Mouse (Mus musculus) limb, embryonic 13.5 days (tissue): ENCODE results near the gene Gbx1. TPM values are rescaled to one million over a fixed set of nuclear protein-coding genes. Genes with fewer than 3 reads are reported as not detected.

Experiments used
- ATAC-seq: fragments of 200-750 bp; cut with Nextera tagmentation; 2 replicates; pipeline ENCODE4 v1.8.0; 2017; ENCODE audit warnings: low read depth, moderate number of reproducible peaks, moderate TSS enrichment; ENCODE audit not compliant: low FRiP score
- H3K27ac ChIP-seq: fragments of 300-500 bp; sonication (generic); 2 replicates; pipeline ENCODE4 v1.5.1; 2015; ENCODE audit warnings: inconsistent platforms, mild to moderate bottlenecking, moderate library complexity
- H3K27me3 ChIP-seq: fragments of 300-500 bp; sonication (generic); 2 replicates; pipeline ENCODE4 v1.6.1; 2015; ENCODE audit warnings: mild to moderate bottlenecking, inconsistent platforms
- H3K36me3 ChIP-seq: fragments of 300-500 bp; sonication (generic); 2 replicates; pipeline ENCODE4 v1.6.1; 2015; ENCODE audit warnings: inconsistent platforms, mild to moderate bottlenecking, moderate library complexity
- H3K4me1 ChIP-seq: fragments of 300-500 bp; sonication (generic); 2 replicates; pipeline ENCODE4 v1.6.1; 2015; ENCODE audit warnings: inconsistent platforms
- H3K4me2 ChIP-seq: fragments of 300-500 bp; sonication (generic); replicated peaks from 2 replicates; pipeline ENCODE4 v1.6.1; 2015; ENCODE audit warnings: inconsistent platforms, mild to moderate bottlenecking, moderate library complexity
- H3K4me3 ChIP-seq: fragments of 300-500 bp; sonication (generic); 2 replicates; pipeline ENCODE4 v1.5.1; 2015; ENCODE audit warnings: moderate library complexity, mild to moderate bottlenecking, inconsistent platforms
- H3K9ac ChIP-seq: fragments of 300-500 bp; sonication (generic); 2 replicates; pipeline ENCODE4 v1.6.1; 2015; ENCODE audit warnings: mild to moderate bottlenecking, inconsistent platforms
- H3K9me3 ChIP-seq: fragments of 300-500 bp; sonication (generic); 2 replicates; pipeline ENCODE4 v1.6.1; 2016; ENCODE audit warnings: inconsistent platforms
- WGBS: fragments of 180-500 bp; shearing (Covaris S2); methylation state at CpG from one replicate; pipeline ENCODE4 v1.1.7; 2015; 5-methylcytosine and 5-hydroxymethylcytosine counted together
- polyA plus RNA-seq: library from polyadenylated mRNA; unstranded; fragments of >200 nt; fragmentation: Nextera tagmentation; extraction: Ambion mirVana; gene quantifications from 2 replicates; pipeline ENCODE4 v1.2.1, GENCODE M21; 2015

Gene Gbx1
- polyA plus RNA-seq, 1 experiment from 2014 or later: not detected

DNA sequence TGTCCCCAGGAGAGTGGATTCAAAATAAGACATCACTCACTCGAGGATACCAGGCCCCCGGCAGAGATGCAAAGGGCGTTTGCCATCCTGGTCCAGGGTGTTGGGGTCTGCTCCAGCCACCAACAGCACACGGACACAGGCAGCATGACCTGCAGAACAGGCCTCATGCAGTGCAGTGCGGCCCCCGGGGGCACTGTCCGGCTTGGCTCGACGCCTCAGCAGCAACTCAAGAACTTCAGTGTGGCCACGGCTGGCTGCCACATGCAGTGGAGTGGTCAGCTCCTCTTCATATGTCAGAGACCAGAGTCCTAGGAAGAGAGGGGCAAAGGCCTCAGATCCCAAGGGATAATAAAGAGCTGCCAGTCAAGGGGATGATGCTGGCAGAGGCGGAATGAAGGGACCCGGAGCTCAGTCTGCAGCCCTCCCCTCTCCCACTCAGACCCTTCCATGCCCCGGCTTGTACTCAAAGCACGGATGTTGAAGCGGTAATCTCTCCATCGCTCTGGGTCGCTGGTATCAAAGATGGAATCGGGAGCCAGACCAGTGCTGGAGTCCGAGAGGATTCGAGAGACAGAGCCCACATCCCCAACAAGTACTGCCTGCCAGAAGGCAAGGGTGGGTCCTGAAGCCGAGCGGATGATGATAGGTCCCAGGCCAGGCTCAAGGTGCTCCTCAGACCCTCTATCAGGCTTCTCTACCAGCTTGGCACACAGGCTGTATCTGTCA, 12.7 kb upstream of the Gbx1 start:
- H3K27ac ChIP-seq: no peak overlapping the region
- peak overlapping the region; percentile 55; the same call in 1 of the 2 replicates for H3K4me2 ChIP-seq
- no peaks in the 10 kb centered on the region for H3K9me3 ChIP-seq
- no peak overlapping the region for H3K4me3 ChIP-seq
- H3K4me1 ChIP-seq: peaks cover 28% of the 10 kb centered on the region
- no peaks in the 10 kb centered on the region for H3K36me3 ChIP-seq
- no peak for ATAC-seq
- peak overlapping the region; percentile 31; the same call in 1 of the 2 replicates for H3K9ac ChIP-seq
- WGBS: 75% methylated on average over 22 of the region's 22 CpGs
- peaks cover 21% of the 10 kb centered on the region; the same call in 1 of the 2 replicates for H3K27me3 ChIP-seq

- Histone ChIP-seq H3K27ac (no peak overlapping the region), H3K4me1 (peaks cover 28% of the 10 kb centered on the region), H3K9me3 (no peaks in the 10 kb centered on the region), H3K9ac (no peak overlapping the region), H3K4me3 (no peak overlapping the region), H3K36me3 (no peaks in the 10 kb centered on the region), H3K4me2 (no peak overlapping the region), H3K27me3 (peaks cover 34% of the 10 kb centered on the region)
- WGBS: 61% methylated on average over 16 of the region's 16 CpGs
- peak; percentile 38; the same call in 1 of the 2 replicates for ATAC-seq
These were observed 10.6 kb upstream of the Gbx1 start for GRCm38 (mm10) chr5:24537618-24538017.

GRCm38 (mm10) chr5:24536511-24536910, 9.5 kb upstream of the Gbx1 start:
- Histone ChIP-seq H3K4me2 (no peak overlapping the region), H3K36me3 (no peaks in the 10 kb centered on the region), H3K9ac (no peak overlapping the region), H3K27ac (no peak overlapping the region), H3K27me3 (peaks cover 45% of the 10 kb centered on the region), H3K9me3 (no peaks in the 10 kb centered on the region), H3K4me3 (no peak overlapping the region), H3K4me1 (peaks cover 26% of the 10 kb centered on the region)
- no peak for ATAC-seq
- 63% methylated on average over 5 of the region's 5 CpGs for WGBS

GRCm38 (mm10) chr5:24535731-24536130, 8.7 kb upstream of the Gbx1 start:
- H3K4me2 ChIP-seq: no peak overlapping the region
- no peak overlapping the region for H3K27ac ChIP-seq
- no peak overlapping the region for H3K4me3 ChIP-seq
- ATAC-seq: no peak
- no peaks in the 10 kb centered on the region for H3K36me3 ChIP-seq
- H3K9ac ChIP-seq: no peak overlapping the region
- 83% methylated on average over 3 of the region's 3 CpGs for WGBS
- H3K4me1 ChIP-seq: peaks cover 18% of the 10 kb centered on the region
- peaks cover 53% of the 10 kb centered on the region for H3K27me3 ChIP-seq
- H3K9me3 ChIP-seq: no peaks in the 10 kb centered on the region

DNA sequence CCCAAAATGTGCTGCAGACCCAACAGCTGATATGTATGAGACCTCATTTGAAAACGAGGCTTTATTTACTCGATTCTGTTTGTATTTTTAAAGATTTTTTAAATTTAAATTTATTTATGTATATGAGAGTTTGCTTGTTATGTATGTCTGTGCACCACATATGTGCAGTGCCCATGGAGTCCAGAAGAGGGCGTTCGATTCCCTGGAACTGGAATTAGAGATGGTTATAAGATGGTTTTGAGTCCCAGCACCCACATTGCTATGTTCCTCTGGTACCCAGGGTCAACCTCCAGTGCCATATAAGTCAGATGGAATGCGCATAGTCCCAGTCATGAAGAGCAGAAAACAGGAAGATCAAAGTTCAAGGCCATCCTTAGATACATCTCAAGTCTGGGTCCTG, 7.3 kb upstream of the Gbx1 start:
- 54% methylated on average over 5 of the region's 5 CpGs for WGBS
- ATAC-seq: no peak
- H3K27me3 ChIP-seq: peaks cover 66% of the 10 kb centered on the region

DNA sequence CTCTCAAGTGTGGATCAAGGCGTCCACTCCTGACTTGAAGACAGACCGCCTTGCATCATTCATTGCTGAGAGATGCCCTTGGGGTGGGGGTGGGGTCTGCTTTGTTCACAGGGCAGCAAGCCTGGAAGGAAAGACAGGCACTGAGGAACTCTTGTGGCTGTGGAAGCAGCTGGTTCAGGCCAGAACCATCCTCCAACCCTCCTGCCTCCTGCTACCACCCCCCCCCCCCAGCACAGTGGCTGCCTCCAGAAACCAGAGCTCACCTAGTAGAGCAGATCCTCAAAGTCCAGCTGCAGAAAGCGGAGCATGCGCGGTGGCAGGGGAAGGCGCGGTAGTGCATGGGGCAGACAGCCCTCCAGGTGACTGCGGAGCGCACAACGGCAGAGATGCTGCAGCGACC, 6.4 kb upstream of the Gbx1 start:
- no peaks in the 10 kb centered on the region for H3K36me3 ChIP-seq
- 50% methylated on average over 11 of the region's 11 CpGs for WGBS
- no peak overlapping the region for H3K4me3 ChIP-seq
- H3K4me1 ChIP-seq: no peaks in the 10 kb centered on the region
- no peak for ATAC-seq
- H3K4me2 ChIP-seq: no peak overlapping the region
- no peak overlapping the region for H3K9ac ChIP-seq
- no peaks in the 10 kb centered on the region for H3K9me3 ChIP-seq
- peaks cover 75% of the 10 kb centered on the region for H3K27me3 ChIP-seq
- H3K27ac ChIP-seq: no peak overlapping the region

More for the DNA sequence above, 7.3 kb upstream of the Gbx1 start:
- no peaks in the 10 kb centered on the region for H3K9me3 ChIP-seq
- H3K4me2 ChIP-seq: no peak overlapping the region
- no peaks in the 10 kb centered on the region for H3K36me3 ChIP-seq
- no peak overlapping the region for H3K9ac ChIP-seq
- peaks cover 5% of the 10 kb centered on the region; the same call in 1 of the 2 replicates for H3K4me1 ChIP-seq
- no peak overlapping the region for H3K4me3 ChIP-seq
- no peak overlapping the region for H3K27ac ChIP-seq

DNA sequence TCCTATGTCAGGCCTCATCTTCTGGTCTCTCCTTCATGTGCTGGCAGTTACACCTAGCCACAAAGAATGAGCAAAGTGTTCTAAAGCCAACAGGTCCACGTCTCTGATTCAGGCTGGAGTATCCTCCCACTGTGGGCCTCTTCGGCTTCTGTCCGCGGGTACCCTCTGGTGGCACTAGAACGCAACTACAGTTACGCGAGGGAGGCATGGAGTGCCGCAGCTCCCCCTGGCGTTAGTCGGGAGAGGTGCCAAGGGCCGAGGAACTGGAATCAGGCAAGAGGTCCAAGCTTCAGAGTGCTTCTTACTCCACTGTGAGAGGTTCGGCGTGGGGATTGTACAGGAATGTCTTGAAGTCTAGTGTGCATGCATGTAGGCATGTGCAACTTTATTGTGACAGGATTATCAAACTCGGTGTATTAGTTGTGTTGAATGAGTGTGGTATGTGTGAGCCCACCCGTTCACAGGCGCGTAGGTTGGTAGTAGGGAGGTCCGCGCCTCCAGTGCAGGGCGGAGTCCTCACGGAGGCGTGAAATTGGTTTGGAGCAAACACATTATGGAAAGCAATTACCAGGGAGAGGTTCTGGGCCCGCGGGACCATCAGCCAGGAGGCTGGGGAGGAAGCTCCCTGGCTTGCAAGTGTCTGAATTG, 3.2 kb upstream of the Gbx1 start:
- Histone ChIP-seq H3K27me3 (peaks cover 87% of the 10 kb centered on the region), H3K36me3 (no peaks in the 10 kb centered on the region), H3K4me1 (peaks cover 10% of the 10 kb centered on the region), H3K4me2 (no peak overlapping the region), H3K4me3 (no peak overlapping the region), H3K9me3 (no peaks in the 10 kb centered on the region), H3K9ac (no peak overlapping the region), H3K27ac (no peak overlapping the region)
- 11% methylated on average over 24 of the region's 24 CpGs for WGBS
- ATAC-seq: peak; percentile 52; the same call in 1 of the 2 replicates

DNA sequence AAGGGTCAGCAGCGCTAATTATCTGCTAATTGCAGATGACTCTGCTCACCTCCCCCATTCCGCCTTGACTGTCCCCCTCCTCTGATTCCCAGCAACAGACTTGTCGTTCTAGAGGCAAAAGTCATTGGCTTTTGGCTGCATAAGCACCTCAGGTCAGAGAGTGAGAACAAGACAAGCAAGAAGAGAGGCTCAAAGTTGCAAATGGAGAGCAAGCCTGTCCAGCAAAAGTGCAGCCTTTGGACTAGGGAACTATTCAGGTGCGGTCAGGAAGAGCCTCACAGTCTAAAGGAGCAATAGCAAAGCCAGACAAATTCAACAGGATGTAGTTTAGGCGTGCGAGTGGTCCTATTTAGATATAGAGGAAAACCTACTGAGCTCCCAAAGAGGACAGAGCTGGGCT, 778 bp upstream of the Gbx1 start:
- Histone ChIP-seq H3K9me3 (no peaks in the 10 kb centered on the region), H3K36me3 (no peaks in the 10 kb centered on the region), H3K9ac (no peak overlapping the region), H3K4me1 (peaks cover 10% of the 10 kb centered on the region), H3K4me3 (no peak overlapping the region), H3K4me2 (no peak overlapping the region), H3K27me3 (peaks cover 98% of the 10 kb centered on the region), H3K27ac (no peak overlapping the region)
- WGBS: 14% methylated on average over 6 of the region's 6 CpGs
- no peak for ATAC-seq

DNA sequence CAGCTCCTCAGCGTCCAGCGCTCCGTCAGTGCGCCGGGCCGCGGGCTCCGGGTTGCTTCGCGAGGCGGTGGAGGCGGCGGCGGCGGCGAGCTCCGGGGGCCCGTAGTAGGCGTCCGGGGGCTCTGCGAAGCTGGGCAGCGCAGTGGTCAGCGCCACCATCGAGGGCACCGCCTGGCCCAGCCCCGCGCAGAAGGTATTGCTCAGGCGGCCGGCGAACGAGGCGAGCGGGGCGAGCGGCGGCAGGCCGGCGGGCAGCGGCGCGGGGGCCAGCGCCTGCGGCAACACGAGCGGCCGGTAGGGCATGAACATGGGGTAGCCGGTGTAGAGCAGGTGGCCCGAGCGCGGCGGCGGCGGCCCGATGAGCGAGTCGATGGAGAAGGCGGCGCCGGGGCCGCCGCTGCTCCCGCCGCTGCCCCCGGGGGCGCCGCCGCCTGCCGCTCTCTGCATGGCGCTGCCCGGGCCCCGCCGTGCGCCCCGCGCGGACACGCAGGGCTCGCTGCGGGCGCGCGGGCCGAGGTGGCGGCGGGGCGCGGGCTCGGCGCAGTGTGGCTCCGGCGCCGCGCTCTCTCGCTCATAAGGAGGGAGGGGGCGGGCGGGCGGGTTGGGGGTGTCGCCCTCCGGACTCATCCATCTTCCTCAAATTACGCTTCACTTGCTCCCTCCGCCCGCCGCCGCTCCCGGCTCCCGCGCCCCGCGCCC, 663 bp downstream of the Gbx1 start:
- no peak overlapping the region for H3K27ac ChIP-seq
- H3K4me1 ChIP-seq: peaks cover 10% of the 10 kb centered on the region
- peak overlapping the region; percentile 74 for H3K4me2 ChIP-seq
- peak overlapping the region; percentile 44 for H3K4me3 ChIP-seq
- no peaks in the 10 kb centered on the region for H3K36me3 ChIP-seq
- peak overlapping the region; percentile 39; the same call in 1 of the 2 replicates for H3K9ac ChIP-seq
- H3K9me3 ChIP-seq: no peaks in the 10 kb centered on the region
- 0 out of 2 replicates have a peak, but pooled peaks have one; percentile 14 for ATAC-seq
- under 1% methylated on average over 69 of the region's 109 CpGs for WGBS
- H3K27me3 ChIP-seq: peaks cover 98% of the 10 kb centered on the region

DNA sequence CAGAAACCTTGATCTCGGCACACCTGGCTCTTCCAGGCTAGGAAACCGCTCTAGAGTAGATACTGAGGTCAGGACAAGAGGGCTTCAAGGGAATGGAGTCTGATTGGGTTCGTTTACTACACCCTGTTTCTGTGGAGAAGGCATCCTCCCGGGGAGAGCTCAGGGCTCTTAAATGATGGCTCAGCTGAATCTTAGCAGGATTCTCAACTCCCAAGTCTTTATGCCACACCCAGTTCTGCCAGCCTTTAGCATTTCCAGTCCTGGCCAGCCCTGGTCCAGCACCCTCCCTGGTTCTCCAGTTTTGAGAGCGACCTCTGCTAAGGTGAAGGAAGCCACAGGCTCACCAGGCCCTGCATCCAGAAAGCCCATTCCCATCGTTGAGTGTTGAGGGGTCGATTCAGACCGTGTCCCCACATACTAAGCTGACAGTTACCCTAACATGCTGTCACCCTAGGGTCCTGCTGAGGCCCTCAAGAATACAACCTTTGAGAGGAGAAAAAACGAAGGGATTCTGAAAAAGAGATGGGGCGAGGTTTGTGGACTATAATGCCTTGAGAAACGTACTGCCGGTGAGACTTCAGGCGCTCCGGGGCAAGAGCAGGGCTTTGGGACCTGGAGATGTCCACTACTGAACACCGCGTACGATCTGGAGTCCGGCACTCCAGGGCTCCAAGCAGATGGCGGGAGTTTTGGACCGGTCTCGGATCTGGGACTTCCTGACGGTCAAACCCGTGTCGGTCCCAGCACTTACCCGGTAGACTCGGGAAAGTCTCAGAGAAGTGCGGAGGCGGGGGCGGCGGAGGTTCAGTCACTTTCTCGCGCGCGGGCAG, 1.4 kb downstream of the Gbx1 start:
- Histone ChIP-seq H3K27ac (no peak overlapping the region), H3K9ac (no peak overlapping the region), H3K4me2 (peak overlapping the region; percentile 74), H3K4me1 (peaks cover 10% of the 10 kb centered on the region), H3K27me3 (peaks cover 93% of the 10 kb centered on the region), H3K9me3 (no peaks in the 10 kb centered on the region), H3K4me3 (peak overlapping the region; percentile 44), H3K36me3 (no peaks in the 10 kb centered on the region)
- WGBS: 5% methylated on average over 34 of the region's 34 CpGs
- ATAC-seq: no peak

DNA sequence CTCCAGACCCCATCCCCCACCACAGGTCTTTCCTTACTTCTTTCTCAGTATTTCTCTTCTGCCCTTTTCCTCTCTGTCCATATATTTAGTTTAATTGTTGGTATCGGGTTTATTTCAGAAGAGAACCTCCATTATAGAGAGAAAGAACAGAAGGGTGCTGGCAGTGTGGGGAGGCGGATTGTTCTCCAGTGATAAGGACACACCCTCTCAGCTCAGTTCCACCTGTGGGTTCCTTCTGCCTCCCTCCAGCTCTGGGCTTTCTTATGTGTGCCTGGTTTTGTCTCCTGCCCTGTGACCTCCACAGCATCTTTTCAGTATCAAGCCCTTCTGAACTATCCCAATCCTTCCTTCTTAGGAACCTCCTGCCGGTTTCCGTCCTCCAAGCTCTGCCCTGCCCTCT, 2.5 kb downstream of the Gbx1 start:
- Histone ChIP-seq H3K27ac (no peak overlapping the region), H3K9ac (no peak overlapping the region), H3K27me3 (peaks cover 94% of the 10 kb centered on the region), H3K9me3 (no peaks in the 10 kb centered on the region), H3K4me3 (no peak overlapping the region), H3K36me3 (no peaks in the 10 kb centered on the region), H3K4me1 (peaks cover 10% of the 10 kb centered on the region), H3K4me2 (no peak overlapping the region)
- ATAC-seq: no peak
- WGBS: 15% methylated on average over 4 of the region's 4 CpGs
